In genomic region chr9:122922436-122922835, GRCm38 (mm10) we compare ENCODE assay signal across 9 mouse cellular contexts. TPM values are rescaled to one million over a fixed set of nuclear protein-coding genes. Genes with fewer than 3 reads are reported as not detected.
DNase-seq lines count a peak whose midpoint lies in the region; ATAC-seq lines count a peak whose summit lies in the region.
"Had no signal": no experiment of that assay in that cellular context is flagged by ENCODE, and none has a peak within 500 bp of the region (broad histone marks: within the 10 kb centered on the region; RNA-seq: fewer than 3 reads in every experiment).

No protein-coding gene starts in this region.

- no peak for DNase-seq in liver, embryonic 11.5 days (ENCODE audit: low spot score)
- DNase-seq in liver = no peak
- no peak for DNase-seq in limb, embryonic 11.5 days (ENCODE audit: low spot score)
- DNase-seq in urinary bladder, adult 18-20 months (ENCODE audit: low spot score in 2 of 2) = no peak
- no peak for DNase-seq in frontal cortex, postnatal 10 days (ENCODE audit: low spot score in 2 of 2)
- no peak for DNase-seq in ovary, postnatal 14 days (ENCODE audit: low spot score)

- H3K9me3 ChIP-seq in liver, embryonic 11.5 days (ENCODE audit: control insufficient read depth, low read length) = no peaks in the 10 kb centered on the region
- H3K9me3 ChIP-seq in forebrain, embryonic 12.5 days = no peaks in the 10 kb centered on the region
- no peaks in the 10 kb centered on the region for H3K9me3 ChIP-seq in limb, embryonic 11.5 days (ENCODE audit: control insufficient read depth, low read length)
- no peaks in the 10 kb centered on the region for H3K9me3 ChIP-seq in neural tube, embryonic 15.5 days (replicated peaks)

- H3K9ac ChIP-seq in liver, embryonic 11.5 days (ENCODE audit: low read depth, low read length) = no peak overlapping the region
- no peak overlapping the region; the same call in 1 of the 2 replicates for H3K9ac ChIP-seq in forebrain, embryonic 12.5 days
- H3K9ac ChIP-seq in limb, embryonic 11.5 days (ENCODE audit: low read length) = peak overlapping the region; percentile 98
- H3K9ac ChIP-seq in neural tube, embryonic 15.5 days (replicated peaks) = peak overlapping the region; percentile 95; the same call in 1 of the 2 replicates

- peak overlapping the region; percentile 67; the same call in 1 of the 2 replicates for H3K4me3 ChIP-seq in liver, embryonic 11.5 days (ENCODE audit: low read depth, low read length)
- H3K4me3 ChIP-seq in forebrain, embryonic 12.5 days (replicated peaks) = peak overlapping the region; percentile 87
- H3K4me3 ChIP-seq in limb, embryonic 11.5 days (ENCODE audit: low read depth, low read length) = peak overlapping the region; percentile 85
- peak overlapping the region; percentile 71 for H3K4me3 ChIP-seq in neural tube, embryonic 15.5 days (replicated peaks)

- H3K27ac ChIP-seq in liver, embryonic 11.5 days (ENCODE audit: low read depth, low read length) = no peak overlapping the region
- H3K27ac ChIP-seq in forebrain, embryonic 12.5 days = no peak overlapping the region
- H3K27ac ChIP-seq in limb, embryonic 11.5 days (replicated peaks; ENCODE audit: low read depth, low read length) = no peak overlapping the region
- peak overlapping the region; percentile 85; the same call in 1 of the 2 replicates for H3K27ac ChIP-seq in neural tube, embryonic 15.5 days (replicated peaks)
- H3K27ac ChIP-seq: macrophage had no signal

- peaks cover 4% of the 10 kb centered on the region; the same call in 1 of the 2 replicates for H3K27me3 ChIP-seq in liver, embryonic 11.5 days (replicated peaks; ENCODE audit: control insufficient read depth, insufficient read depth, low read length)
- H3K27me3 ChIP-seq in forebrain, embryonic 12.5 days = 0 out of 2 replicates have a peak, but pooled peaks cover 3% of the 10 kb centered on the region
- no peaks in the 10 kb centered on the region for H3K27me3 ChIP-seq in limb, embryonic 11.5 days (ENCODE audit: control insufficient read depth, insufficient read depth, low read length)
- H3K27me3 ChIP-seq in neural tube, embryonic 15.5 days (replicated peaks) = peaks cover 4% of the 10 kb centered on the region; the same call in 1 of the 2 replicates

- peaks cover 19% of the 10 kb centered on the region for H3K36me3 ChIP-seq in liver, embryonic 11.5 days (ENCODE audit: control insufficient read depth, insufficient read depth, low read length)
- peaks cover 28% of the 10 kb centered on the region for H3K36me3 ChIP-seq in forebrain, embryonic 12.5 days (replicated peaks)
- peaks cover 21% of the 10 kb centered on the region for H3K36me3 ChIP-seq in limb, embryonic 11.5 days (ENCODE audit: control insufficient read depth, insufficient read depth, low read length)
- H3K36me3 ChIP-seq in neural tube, embryonic 15.5 days = peaks cover 28% of the 10 kb centered on the region

- H3K4me2 ChIP-seq in liver, embryonic 11.5 days = peak overlapping the region; percentile 75
- H3K4me2 ChIP-seq in forebrain, embryonic 12.5 days = peak overlapping the region; percentile 61
- peak overlapping the region; percentile 46; the same call in 1 of the 2 replicates for H3K4me2 ChIP-seq in limb, embryonic 11.5 days (ENCODE audit: low read depth, severe bottlenecking)
- peak overlapping the region; percentile 67 for H3K4me2 ChIP-seq in neural tube, embryonic 15.5 days

- H3K4me1 ChIP-seq in liver, embryonic 11.5 days (replicated peaks; ENCODE audit: control insufficient read depth, insufficient read depth, low read length) = no peaks in the 10 kb centered on the region
- H3K4me1 ChIP-seq in forebrain, embryonic 12.5 days = peaks cover 5% of the 10 kb centered on the region
- no peaks in the 10 kb centered on the region for H3K4me1 ChIP-seq in limb, embryonic 11.5 days (ENCODE audit: control insufficient read depth, insufficient read depth, low read length)
- H3K4me1 ChIP-seq in neural tube, embryonic 15.5 days = peaks cover 5% of the 10 kb centered on the region

- ATAC-seq in liver, embryonic 11.5 days (replicated peaks; ENCODE audit: low FRiP score) = no peak
- ATAC-seq in forebrain, embryonic 12.5 days (ENCODE audit: low FRiP score) = peak; percentile 57; the same call in 1 of the 2 replicates
- no peak for ATAC-seq in limb, embryonic 11.5 days (ENCODE audit: insufficient number of reproducible peaks, low FRiP score, low TSS enrichment, low read depth)
- peak; percentile 58; the same call in 1 of the 2 replicates for ATAC-seq in neural tube, embryonic 15.5 days (ENCODE audit: low FRiP score)

- 26% methylated on average over 3 of the region's 3 CpGs for WGBS in liver, embryonic 11.5 days
- 22% methylated on average over 3 of the region's 3 CpGs for WGBS in forebrain, embryonic 12.5 days
- 21% methylated on average over 3 of the region's 3 CpGs for WGBS in limb, embryonic 11.5 days
- WGBS in neural tube, embryonic 15.5 days = 21% methylated on average over 3 of the region's 3 CpGs

RNA-seq across cellular contexts. Expression of gene Zfp105, which starts 0.4 kb away (rescaled TPM):
- polyA plus RNA-seq in liver, embryonic 11.5 days (2014; fragmentation: Nextera tagmentation; extraction: Ambion mirVana) = 11.1 and 11.6 TPM in 2 replicates
- polyA plus RNA-seq in forebrain, embryonic 12.5 days (2016; fragmentation: Nextera tagmentation; extraction: Ambion mirVana) = 33.2 and 33.3 TPM in 2 replicates
- 33.6 and 35.4 TPM in 2 replicates for polyA plus RNA-seq in limb, embryonic 11.5 days (2014; fragmentation: Nextera tagmentation; extraction: Ambion mirVana)
- polyA plus RNA-seq in neural tube, embryonic 15.5 days (2015; fragmentation: Nextera tagmentation; extraction: Ambion mirVana) = 15.4 and 16.6 TPM in 2 replicates

RNA-seq across cellular contexts. Expression of gene 1110059G10Rik, which starts 28.4 kb away (rescaled TPM):
- polyA plus RNA-seq in liver, embryonic 11.5 days (2014; fragmentation: Nextera tagmentation; extraction: Ambion mirVana) = 31.9 and 32.5 TPM in 2 replicates
- 33.1 and 38.3 TPM in 2 replicates for polyA plus RNA-seq in forebrain, embryonic 12.5 days (2016; fragmentation: Nextera tagmentation; extraction: Ambion mirVana)
- polyA plus RNA-seq in limb, embryonic 11.5 days (2014; fragmentation: Nextera tagmentation; extraction: Ambion mirVana) = 32.3 and 33.5 TPM in 2 replicates
- polyA plus RNA-seq in neural tube, embryonic 15.5 days (2015; fragmentation: Nextera tagmentation; extraction: Ambion mirVana) = 25.5 and 28.7 TPM in 2 replicates

RNA-seq across cellular contexts. Expression of gene Kif15, which starts 28.4 kb away (rescaled TPM):
- 63.2 and 67.3 TPM in 2 replicates for polyA plus RNA-seq in liver, embryonic 11.5 days (2014; fragmentation: Nextera tagmentation; extraction: Ambion mirVana)
- polyA plus RNA-seq in forebrain, embryonic 12.5 days (2016; fragmentation: Nextera tagmentation; extraction: Ambion mirVana) = 90.5 and 92.2 TPM in 2 replicates
- 71.1 and 81.9 TPM in 2 replicates for polyA plus RNA-seq in limb, embryonic 11.5 days (2014; fragmentation: Nextera tagmentation; extraction: Ambion mirVana)
- polyA plus RNA-seq in neural tube, embryonic 15.5 days (2015; fragmentation: Nextera tagmentation; extraction: Ambion mirVana) = 9.0 and 19.7 TPM in 2 replicates

RNA-seq across cellular contexts. Expression of gene Zkscan7, which starts 37.0 kb away (rescaled TPM):
- 1.1 and 2.0 TPM in 2 replicates for polyA plus RNA-seq in liver, embryonic 11.5 days (2014; fragmentation: Nextera tagmentation; extraction: Ambion mirVana)
- 5.4 and 5.5 TPM in 2 replicates for polyA plus RNA-seq in forebrain, embryonic 12.5 days (2016; fragmentation: Nextera tagmentation; extraction: Ambion mirVana)
- polyA plus RNA-seq in limb, embryonic 11.5 days (2014; fragmentation: Nextera tagmentation; extraction: Ambion mirVana) = 1.9 and 2.6 TPM in 2 replicates
- 3.5 TPM in 2 replicates for polyA plus RNA-seq in neural tube, embryonic 15.5 days (2015; fragmentation: Nextera tagmentation; extraction: Ambion mirVana)

RNA-seq across cellular contexts. Expression of gene Zfp445, which starts 56.6 kb away (rescaled TPM):
- 43.5 and 50.2 TPM in 2 replicates for polyA plus RNA-seq in liver, embryonic 11.5 days (2014; fragmentation: Nextera tagmentation; extraction: Ambion mirVana)
- polyA plus RNA-seq in forebrain, embryonic 12.5 days (2016; fragmentation: Nextera tagmentation; extraction: Ambion mirVana) = 121 and 122 TPM in 2 replicates
- polyA plus RNA-seq in limb, embryonic 11.5 days (2014; fragmentation: Nextera tagmentation; extraction: Ambion mirVana) = 65.2 and 72.5 TPM in 2 replicates
- 90.1 and 96.7 TPM in 2 replicates for polyA plus RNA-seq in neural tube, embryonic 15.5 days (2015; fragmentation: Nextera tagmentation; extraction: Ambion mirVana)

Comparison
In these comparisons a context has a peak if more than half of its experiments do, and no peak if none do; other contexts are left out.
1. ATAC-seq: peak in forebrain, embryonic 12.5 days (single experiment) and neural tube, embryonic 15.5 days (single experiment); none in liver, embryonic 11.5 days (single experiment) and limb, embryonic 11.5 days (single experiment).
2. H3K9ac ChIP-seq: peak in limb, embryonic 11.5 days (single experiment) and neural tube, embryonic 15.5 days (single experiment); none in liver, embryonic 11.5 days (single experiment) and forebrain, embryonic 12.5 days (single experiment).
3. Peak in every context shown above with its lines, with median percentiles within 50 percentile points of each other: H3K4me2 ChIP-seq and H3K4me3 ChIP-seq.